Mouse (Mus musculus) gonadal fat pad, adult 2 months (tissue): Measurements from ENCODE around the gene Rhox12. TPM values are rescaled to one million over a fixed set of nuclear protein-coding genes. Genes with fewer than 3 reads are reported as not detected.

Experiments
- DNase-seq: peaks from one replicate; pipeline ENCODE4 v3.0.0-alpha.2; 2012; ENCODE audit warnings: low read depth
- polyA plus RNA-seq: library from polyadenylated mRNA; depleted of rRNA; stranded (reverse); fragments of >200 nt; gene quantifications from 2 replicates; pipeline ENCODE4 v1.2.3, GENCODE M21; 2012; rRNA removed

The Rhox12 gene
- polyA plus RNA-seq = not detected in 2 replicates

DNA sequence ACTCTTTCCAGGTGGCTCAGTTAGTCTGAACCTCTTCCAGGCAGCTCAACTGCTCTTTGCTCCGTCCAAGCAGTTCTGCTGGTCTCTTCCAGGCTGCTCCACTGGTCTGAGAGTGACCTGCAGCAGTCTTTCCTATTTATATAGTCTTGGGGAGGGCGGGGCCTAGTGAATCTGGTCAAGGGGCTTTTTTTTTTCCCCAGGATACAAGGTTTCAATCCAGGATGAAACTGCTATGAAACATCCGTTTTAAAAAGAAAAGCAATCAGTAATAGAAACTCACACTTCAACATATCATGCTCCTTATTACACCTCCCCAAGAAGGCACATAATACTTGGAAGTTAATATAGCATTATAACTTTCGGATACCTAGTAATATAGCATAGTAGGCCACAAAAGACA, at the start of gene Rhox12:
Gene Rhox12 (minus strand): TSS at position 101 of the 400 bp plus-strand sequence.
- no peak for DNase-seq

DNA sequence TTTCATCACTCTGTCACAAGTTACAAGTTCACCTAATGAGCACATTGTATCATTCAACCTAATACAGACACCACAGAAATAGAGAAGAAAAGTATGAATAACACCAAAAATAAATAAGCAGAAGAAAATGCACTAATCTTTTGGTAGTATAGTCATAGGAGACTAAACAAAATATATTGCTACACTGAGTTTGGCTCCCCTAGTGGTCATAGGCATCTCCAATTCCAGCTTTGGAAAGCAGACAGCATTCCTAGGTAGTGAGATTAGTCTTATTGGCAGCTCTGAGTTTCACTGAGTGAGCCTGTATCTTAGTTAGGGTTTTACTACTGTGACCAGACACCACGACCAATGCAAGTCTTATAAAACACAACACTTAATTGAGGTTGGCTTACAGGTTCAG, 48.4 kb upstream of the Rhox12 start:
- no peak for DNase-seq

DNA sequence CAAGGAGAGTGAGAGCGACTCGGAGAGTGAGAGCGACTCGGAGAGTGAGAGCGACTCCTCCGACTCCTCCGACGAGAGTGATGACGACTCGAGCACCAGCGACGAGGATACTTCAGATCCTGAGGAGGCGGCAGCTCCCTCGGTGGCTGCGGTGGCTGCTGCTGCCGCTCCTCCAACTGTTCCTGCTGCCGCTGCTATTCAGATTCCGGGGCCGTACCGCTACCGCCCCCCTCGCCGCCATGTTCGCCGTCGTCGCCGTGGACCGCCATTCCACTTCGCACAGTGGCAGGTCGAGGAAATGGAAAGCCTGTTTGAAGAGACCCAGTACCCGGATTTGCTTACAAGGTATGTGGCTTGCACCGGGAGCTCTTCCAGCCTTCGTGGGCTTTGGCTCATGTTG, 10.8 kb upstream of the Rhox12 start:
- DNase-seq = no peak

DNA sequence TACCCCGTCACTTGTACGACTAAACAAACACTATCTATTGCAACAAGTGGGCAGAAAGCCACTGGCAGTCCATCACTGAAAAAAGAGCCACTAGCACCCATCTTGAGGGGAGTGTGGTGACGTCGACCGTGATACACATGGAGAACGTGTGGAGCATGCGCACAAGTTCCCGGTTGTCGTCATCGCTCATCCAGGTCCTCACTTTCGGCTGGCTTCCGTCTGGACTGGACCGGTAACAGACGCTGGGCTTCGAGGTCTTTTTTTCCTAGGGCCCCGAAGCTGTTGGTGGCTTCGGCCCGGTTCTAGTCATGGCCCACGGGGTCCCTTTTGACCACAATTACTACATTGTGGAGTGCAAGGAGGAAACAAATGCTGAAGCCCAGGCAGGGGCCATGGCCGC, 10.3 kb upstream of the Rhox12 start, which contains the start of gene Rhox13:
Gene Rhox13 (plus strand): TSS at position 238 of the 400 bp plus-strand sequence.
- DNase-seq = no peak

DNA sequence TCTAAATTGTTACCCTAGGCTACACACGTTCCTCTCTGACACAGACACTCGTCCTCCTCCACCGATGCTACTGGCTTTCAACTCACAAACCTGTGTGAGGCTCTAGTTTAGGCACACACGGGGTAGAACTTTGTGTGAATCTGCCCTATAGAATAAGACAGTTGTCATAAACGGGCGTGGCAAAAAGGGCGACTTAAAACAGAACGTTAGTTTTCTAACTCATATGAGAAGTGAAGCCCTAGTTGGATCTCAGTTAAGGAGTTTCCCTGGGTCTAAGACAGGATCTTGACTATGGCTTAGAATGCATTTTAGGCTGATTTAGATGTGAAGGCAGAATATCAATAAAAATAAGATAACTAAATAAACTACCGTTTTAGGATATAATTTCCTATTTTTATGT, 25.7 kb downstream of the Rhox12 start, which contains the start of gene Rhox11:
Gene Rhox11 (minus strand): TSS at position 101 of the 400 bp plus-strand sequence.
- no peak for DNase-seq

DNA sequence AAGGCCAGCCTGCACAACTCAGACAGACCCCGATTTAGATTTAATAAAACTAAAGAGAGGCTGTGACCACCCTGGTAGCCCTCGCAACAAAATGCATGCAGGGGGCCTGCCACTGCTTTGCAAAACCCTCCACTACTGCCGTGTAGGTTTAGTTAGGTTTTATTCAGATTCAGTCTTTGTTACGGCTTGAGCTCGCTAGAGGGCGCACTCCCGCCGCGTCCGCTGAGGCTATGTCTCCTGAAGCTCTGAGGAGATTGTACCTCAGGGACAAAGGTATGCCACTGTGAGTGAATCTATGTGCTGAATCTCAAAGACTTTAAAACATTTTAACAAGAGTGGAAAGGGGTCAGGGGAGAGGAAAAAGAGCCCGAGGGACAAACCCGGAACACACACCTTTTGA, 26.5 kb downstream of the Rhox12 start:
- DNase-seq = no peak

DNA sequence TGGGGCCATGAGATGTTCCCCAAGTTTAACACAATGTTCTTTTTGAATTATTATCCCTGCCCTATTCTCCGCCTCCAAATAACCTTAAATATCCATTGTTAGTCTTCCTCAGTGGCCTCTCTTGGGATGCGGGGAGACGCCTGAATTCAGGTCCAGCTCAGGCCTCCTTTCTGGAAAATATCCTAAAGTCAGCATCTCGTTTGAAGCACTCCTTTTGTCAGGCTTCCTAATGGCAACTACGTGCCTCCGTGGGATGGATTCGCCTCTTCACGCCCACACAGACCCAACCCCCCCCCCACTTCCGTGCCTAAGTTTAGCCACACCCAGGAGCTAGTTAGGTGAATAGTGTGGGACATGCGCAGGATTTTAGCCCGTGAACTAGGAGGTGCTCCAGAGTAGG, 44.5 kb downstream of the Rhox12 start, which contains the start of gene Rhox10:
Gene Rhox10 (plus strand): TSS at position 301 of the 400 bp plus-strand sequence.
- no peak for DNase-seq

DNA sequence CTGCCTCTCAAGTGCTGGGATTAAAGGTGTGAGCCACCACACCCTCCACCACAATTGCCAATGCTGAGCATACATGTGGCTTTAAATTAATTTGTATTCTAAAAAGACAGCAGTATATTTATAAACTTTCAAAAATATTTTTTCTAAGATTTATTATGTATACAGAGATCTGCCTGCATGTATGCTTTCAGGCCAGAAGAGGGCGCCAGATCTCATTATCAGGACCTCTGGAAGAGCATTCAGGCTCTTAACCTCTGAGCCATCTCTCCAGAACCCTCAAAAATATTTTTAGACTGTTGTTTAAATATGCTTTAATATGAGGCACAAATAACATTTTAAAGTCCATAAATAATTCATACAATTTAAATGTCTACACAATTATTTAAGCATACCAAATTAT, 49.2 kb downstream of the Rhox12 start:
- no peak for DNase-seq

Other genes starting within 250 kb of the Rhox12 start
- gene Rhox8, start 232.0 kb downstream of the Rhox12 start, polyA plus RNA-seq = not detected in 2 replicates
- gene Rhox7b, start 213.7 kb downstream of the Rhox12 start, polyA plus RNA-seq = not detected in 2 replicates
- gene Rhox9, start 209.1 kb downstream of the Rhox12 start, polyA plus RNA-seq = not detected in 2 replicates
- not detected in 2 replicates for gene Btg1-ps1, start 92.1 kb downstream of the Rhox12 start, polyA plus RNA-seq
- gene Btg1-ps2, start 67.8 kb downstream of the Rhox12 start, polyA plus RNA-seq = not detected in 2 replicates
- not detected in 2 replicates for gene Rhox10, start 44.4 kb downstream of the Rhox12 start, polyA plus RNA-seq
- gene Rhox11, start 25.8 kb downstream of the Rhox12 start, polyA plus RNA-seq = not detected in 2 replicates
- not detected in 2 replicates for gene Rhox13, start 10.3 kb upstream of the Rhox12 start, polyA plus RNA-seq
- gene Zbtb33, start 78.9 kb upstream of the Rhox12 start, polyA plus RNA-seq = 7.1 and 7.2 TPM in 2 replicates
- 3.5 and 4.1 TPM in 2 replicates for gene Tmem255a, start 141.5 kb upstream of the Rhox12 start, polyA plus RNA-seq
- gene Atp1b4, start 205.3 kb upstream of the Rhox12 start, polyA plus RNA-seq = not detected in 2 replicates